Mouse (Mus musculus) adipose tissue, adult 10 weeks (tissue): ENCODE data around the gene Zfy1. TPM values are rescaled to one million over a fixed set of nuclear protein-coding genes. Genes with fewer than 3 reads are reported as not detected.

Experiments used
- polyA plus RNA-seq: library from polyadenylated mRNA; stranded (reverse); fragments of 350-450 nt; fragmentation: Illumina TruSeq; extraction: RNeasy Lipid Tissue Mini Kit (QIAGEN cat#74804); gene quantifications from one replicate; pipeline ENCODE4 v1.2.3, GENCODE M21; 2014; ENCODE audit warnings: low read depth, low replicate concordance

Gene Zfy1
- polyA plus RNA-seq = not detected

DNA sequence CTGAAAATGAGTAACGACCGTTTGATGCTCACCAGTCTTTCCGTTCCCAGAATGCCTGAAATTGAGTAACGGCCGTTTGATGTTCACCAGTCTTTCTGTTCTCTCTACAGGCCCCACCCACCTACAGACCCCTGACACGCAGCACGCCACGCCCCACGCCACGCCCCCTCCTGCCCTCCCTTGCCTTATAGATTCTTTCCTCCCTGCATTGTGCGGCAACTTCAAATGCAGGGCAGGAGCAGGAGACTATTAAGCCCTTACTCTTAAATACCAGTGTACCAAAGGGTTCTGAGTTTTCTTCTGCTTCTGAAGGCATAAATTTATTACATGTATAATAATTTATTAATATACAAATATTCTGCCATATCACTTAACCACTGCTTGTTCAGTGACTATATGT, at the start of gene Zfy1:
Gene Zfy1, minus strand, starts transcription at position 101 of the 400 bp plus-strand sequence.

GRCm38 (mm10) chrY:818396-818795, 21.2 kb upstream of the Zfy1 start, which contains the start of gene Uba1y:
TSS of gene Uba1y (plus strand) at chrY:818649.

Other genes starting within 250 kb of the Zfy1 start
- gene Uba1y, start 21.2 kb upstream of the Zfy1 start, polyA plus RNA-seq = 0.17 TPM
- gene Kdm5d, start 100.4 kb upstream of the Zfy1 start, polyA plus RNA-seq = 13.1 TPM
- gene Eif2s3y, start 213.1 kb upstream of the Zfy1 start, polyA plus RNA-seq = 79.5 TPM